Mouse (Mus musculus): ENCODE results near the gene Atp7a.
"Not testable (repeated sequence)": the region's sequence is repeated elsewhere in the genome, so short reads cannot be mapped to it uniquely, and the experiment has no call there.

Atp7a gene

GRCm38 (mm10) chrX:106026418-106027342 lies at the start of gene Atp7a:
Gene Atp7a, plus strand, starts transcription at chrX:106027276.
- Histone ChIP-seq H3K4me1 (replicated peaks; ENCODE audit: low read depth, low read length) (no peaks in the 10 kb centered on the region; the same call in 1 of the 2 replicates), H3K4me3 (replicated peaks; ENCODE audit: low read length) (peak within 1 kb of the TSS; percentile 78), H3K27me3 (ENCODE audit: insufficient read depth, low read length) (no peaks in the 10 kb centered on the region), H3K9me3 (ENCODE audit: low read length) (no peaks in the 10 kb centered on the region), H3K36me3 (ENCODE audit: insufficient read depth, low read length) (peaks cover 7% of the 10 kb centered on the region)
- TF ChIP-seq CTCF (conservative IDR thresholded peaks at IDR 0.05; ENCODE audit: low read length) = peak; percentile 24
- TF ChIP-seq POU5F1 (IDR thresholded peaks at IDR 0.05; ENCODE audit: borderline replicate concordance, low read length) = no peak
- no peak for TF ChIP-seq NANOG (IDR thresholded peaks at IDR 0.05; ENCODE audit: borderline replicate concordance, low read length)

GRCm38 (mm10) chrX:106001605-106002004 lies 25.5 kb upstream of the Atp7a start:
- H3K9me3 ChIP-seq (ENCODE audit: low read length) = no peaks in the 10 kb centered on the region
- H3K27me3 ChIP-seq (ENCODE audit: insufficient read depth, low read length) = no peaks in the 10 kb centered on the region
- peaks cover 35% of the 10 kb centered on the region for H3K36me3 ChIP-seq (ENCODE audit: insufficient read depth, low read length)
- no peak overlapping the region for H3K4me3 ChIP-seq (replicated peaks; ENCODE audit: low read length)
- no peak for TF ChIP-seq NANOG (IDR thresholded peaks at IDR 0.05; ENCODE audit: borderline replicate concordance, low read length)
- TF ChIP-seq CTCF (conservative IDR thresholded peaks at IDR 0.05; ENCODE audit: low read length) = no peak
- TF ChIP-seq POU5F1 (IDR thresholded peaks at IDR 0.05; ENCODE audit: borderline replicate concordance, low read length) = no peak
- no peaks in the 10 kb centered on the region for H3K4me1 ChIP-seq (replicated peaks; ENCODE audit: low read depth, low read length)

- H3K4me1 ChIP-seq (replicated peaks; ENCODE audit: low read depth, low read length) = peaks cover 23% of the 10 kb centered on the region
- H3K4me3 ChIP-seq (replicated peaks; ENCODE audit: low read length) = peak overlapping the region; percentile 87
- H3K9me3 ChIP-seq (ENCODE audit: low read length) = no peaks in the 10 kb centered on the region
- H3K36me3 ChIP-seq (ENCODE audit: insufficient read depth, low read length) = peaks cover 4% of the 10 kb centered on the region; the same call in 1 of the 2 replicates
- H3K27me3 ChIP-seq (ENCODE audit: insufficient read depth, low read length) = no peaks in the 10 kb centered on the region
- no peak for TF ChIP-seq POU5F1 (IDR thresholded peaks at IDR 0.05; ENCODE audit: borderline replicate concordance, low read length)
- TF ChIP-seq NANOG (IDR thresholded peaks at IDR 0.05; ENCODE audit: borderline replicate concordance, low read length) = no peak
- TF ChIP-seq CTCF (conservative IDR thresholded peaks at IDR 0.05; ENCODE audit: low read length) = no peak
Observed at GRCm38 (mm10) chrX:106010762-106011161, 16.3 kb upstream of the Atp7a start.

GRCm38 (mm10) chrX:106011465-106012159 lies 15.5 kb upstream of the Atp7a start, which contains the start of gene Magt1:
Gene Magt1, minus strand, starts transcription at chrX:106011906.
- no peak for TF ChIP-seq POU5F1 (IDR thresholded peaks at IDR 0.05; ENCODE audit: borderline replicate concordance, low read length)
- no peak for TF ChIP-seq NANOG (IDR thresholded peaks at IDR 0.05; ENCODE audit: borderline replicate concordance, low read length)
- no peak for TF ChIP-seq CTCF (conservative IDR thresholded peaks at IDR 0.05; ENCODE audit: low read length)
- Histone ChIP-seq H3K36me3 (ENCODE audit: insufficient read depth, low read length) (no peaks in the 10 kb centered on the region), H3K4me3 (replicated peaks; ENCODE audit: low read length) (peak within 1 kb of the TSS; percentile 87), H3K9me3 (ENCODE audit: low read length) (no peaks in the 10 kb centered on the region), H3K27me3 (ENCODE audit: insufficient read depth, low read length) (no peaks in the 10 kb centered on the region), H3K4me1 (replicated peaks; ENCODE audit: low read depth, low read length) (peaks cover 23% of the 10 kb centered on the region)

GRCm38 (mm10) chrX:106012559-106012958 lies 14.5 kb upstream of the Atp7a start:
- Histone ChIP-seq H3K27me3 (ENCODE audit: insufficient read depth, low read length) (no peaks in the 10 kb centered on the region), H3K4me3 (replicated peaks; ENCODE audit: low read length) (peak overlapping the region; percentile 71), H3K36me3 (ENCODE audit: insufficient read depth, low read length) (peaks cover 7% of the 10 kb centered on the region), H3K4me1 (replicated peaks; ENCODE audit: low read depth, low read length) (peaks cover 31% of the 10 kb centered on the region), H3K9me3 (ENCODE audit: low read length) (no peaks in the 10 kb centered on the region)
- no peak for TF ChIP-seq POU5F1 (IDR thresholded peaks at IDR 0.05; ENCODE audit: borderline replicate concordance, low read length)
- no peak for TF ChIP-seq CTCF (conservative IDR thresholded peaks at IDR 0.05; ENCODE audit: low read length)
- TF ChIP-seq NANOG (IDR thresholded peaks at IDR 0.05; ENCODE audit: borderline replicate concordance, low read length) = no peak

- Histone ChIP-seq H3K27me3 (ENCODE audit: insufficient read depth, low read length) (no peaks in the 10 kb centered on the region), H3K36me3 (ENCODE audit: insufficient read depth, low read length) (peaks cover 10% of the 10 kb centered on the region), H3K9me3 (ENCODE audit: low read length) (no peaks in the 10 kb centered on the region), H3K4me1 (replicated peaks; ENCODE audit: low read depth, low read length) (peaks cover 31% of the 10 kb centered on the region), H3K4me3 (replicated peaks; ENCODE audit: low read length) (peak overlapping the region; percentile 71; the same call in 1 of the 2 replicates)
- TF ChIP-seq NANOG (IDR thresholded peaks at IDR 0.05; ENCODE audit: borderline replicate concordance, low read length) (no peak), POU5F1 (IDR thresholded peaks at IDR 0.05; ENCODE audit: borderline replicate concordance, low read length) (no peak), CTCF (conservative IDR thresholded peaks at IDR 0.05; ENCODE audit: low read length) (peak; percentile 57)
Observed at GRCm38 (mm10) chrX:106013217-106013616, 13.9 kb upstream of the Atp7a start.

- peak overlapping the region; percentile 88 for H3K4me3 ChIP-seq (replicated peaks; ENCODE audit: low read length)
- not testable (repeated sequence) for H3K27me3 ChIP-seq (ENCODE audit: insufficient read depth, low read length); H3K9me3 ChIP-seq (ENCODE audit: low read length)
- peaks cover 21% of the 10 kb centered on the region for H3K36me3 ChIP-seq (ENCODE audit: insufficient read depth, low read length)
- peaks cover 18% of the 10 kb centered on the region for H3K4me1 ChIP-seq (replicated peaks; ENCODE audit: low read depth, low read length)
Observed at GRCm38 (mm10) chrX:106014741-106015377, 12.2 kb upstream of the Atp7a start.
